Mouse (Mus musculus) C2C12 (cell line): ENCODE measurements around the gene Swsap1. TPM values are rescaled to one million over a fixed set of nuclear protein-coding genes. Genes with fewer than 3 reads are reported as not detected.
A peak's percentile ranks its signal among the peaks of the same experiment; 100 is the strongest.

Experiments used
- H3K27me3 ChIP-seq: one replicate; pipeline ENCODE4 v1.6.1; 2011; ENCODE audit not compliant: control insufficient read depth, insufficient read depth, insufficient read length
- H3K36me3 ChIP-seq: one replicate; pipeline ENCODE4 v1.6.1; 2011; ENCODE audit not compliant: control insufficient read depth, insufficient read depth
- H3K4me3 ChIP-seq: one replicate; pipeline ENCODE4 v1.5.1; 2011; ENCODE audit warnings: mild to moderate bottlenecking, control low read depth; ENCODE audit not compliant: poor library complexity, insufficient read depth, severe bottlenecking
- H3K79me2 ChIP-seq: one replicate; pipeline ENCODE4 v1.6.1; 2011; ENCODE audit not compliant: control insufficient read depth, insufficient read depth
- H3K79me3 ChIP-seq: one replicate; pipeline ENCODE4 v1.6.1; 2011; ENCODE audit warnings: low read depth, control low read depth
- H3ac ChIP-seq: one replicate; pipeline ENCODE3; 2011; ENCODE audit warnings: low read depth; ENCODE audit not compliant: control insufficient read depth, insufficient read length
- CEBPB ChIP-seq: IDR thresholded peaks from one replicate; pipeline ENCODE4 v1.6.1; 2011; ENCODE audit warnings: low read depth, mild to moderate bottlenecking, control low read depth, moderate library complexity
- CTCF ChIP-seq: IDR thresholded peaks from one replicate; pipeline ENCODE4 v1.5.1; 2011; ENCODE audit not compliant: control insufficient read depth, insufficient read depth, insufficient read length
- FOSL1 ChIP-seq: IDR thresholded peaks from one replicate; pipeline ENCODE4 v1.8.0; 2011; ENCODE audit warnings: mild to moderate bottlenecking, low read length; ENCODE audit not compliant: poor library complexity, insufficient read depth, severe bottlenecking
- MAX ChIP-seq: IDR thresholded peaks from one replicate; pipeline ENCODE4 v1.6.1; 2011; ENCODE audit warnings: mild to moderate bottlenecking, control low read depth
- MYOD1 ChIP-seq: IDR thresholded peaks from one replicate; pipeline ENCODE4 v1.6.1; 2011; ENCODE audit warnings: low read depth; ENCODE audit not compliant: control insufficient read depth, insufficient read length
- MYOG ChIP-seq: IDR thresholded peaks from one replicate; pipeline ENCODE4 v1.6.1; 2011; ENCODE audit not compliant: control insufficient read depth, insufficient read length; ENCODE audit errors: extremely low read depth
- USF1 ChIP-seq: IDR thresholded peaks from one replicate; pipeline ENCODE4 v1.6.1; 2011; ENCODE audit warnings: low read depth, mild to moderate bottlenecking, control low read depth, moderate library complexity
- polyA plus RNA-seq: library from polyadenylated mRNA; unstranded; fragments of >200 nt; fragmentation: generic; extraction: Trizol; gene quantifications from one replicate; pipeline ENCODE4 v1.2.1, GENCODE M21; 2012; ENCODE audit warnings: missing spikeins

The Swsap1 gene
- polyA plus RNA-seq, 1 experiment = 8.7 TPM

DNA sequence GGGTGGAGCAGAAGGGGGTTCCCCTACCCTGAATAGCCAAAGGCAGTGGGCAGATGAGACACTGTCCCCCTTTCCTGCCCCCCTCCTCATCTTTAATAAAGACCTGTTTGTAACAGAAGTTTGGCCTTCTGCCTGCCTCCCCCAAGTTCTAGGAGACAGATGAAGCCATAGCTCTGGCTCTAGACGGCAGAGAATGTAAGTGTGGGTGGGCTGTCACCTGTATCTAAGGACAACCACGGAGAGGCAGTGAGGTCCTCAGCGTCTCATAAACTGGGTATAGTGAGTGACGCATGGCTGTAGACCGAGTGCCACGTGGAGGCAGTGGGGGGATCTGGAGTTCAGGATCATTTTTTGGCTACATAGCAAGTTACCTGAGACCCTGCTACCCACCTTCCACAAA lies 6.8 kb upstream of the Swsap1 start:
- H3K36me3 ChIP-seq = no peaks in the 10 kb centered on the region
- H3ac ChIP-seq = no peak overlapping the region
- TF ChIP-seq CEBPB (no peak), USF1 (no peak), CTCF (no peak), MAX (no peak), FOSL1 (no peak), MYOG (no peak), MYOD1 (no peak)
- no peak overlapping the region for H3K4me3 ChIP-seq
- no peaks in the 10 kb centered on the region for H3K27me3 ChIP-seq
- H3K79me3 ChIP-seq = no peaks in the 10 kb centered on the region
- no peaks in the 10 kb centered on the region for H3K79me2 ChIP-seq

DNA sequence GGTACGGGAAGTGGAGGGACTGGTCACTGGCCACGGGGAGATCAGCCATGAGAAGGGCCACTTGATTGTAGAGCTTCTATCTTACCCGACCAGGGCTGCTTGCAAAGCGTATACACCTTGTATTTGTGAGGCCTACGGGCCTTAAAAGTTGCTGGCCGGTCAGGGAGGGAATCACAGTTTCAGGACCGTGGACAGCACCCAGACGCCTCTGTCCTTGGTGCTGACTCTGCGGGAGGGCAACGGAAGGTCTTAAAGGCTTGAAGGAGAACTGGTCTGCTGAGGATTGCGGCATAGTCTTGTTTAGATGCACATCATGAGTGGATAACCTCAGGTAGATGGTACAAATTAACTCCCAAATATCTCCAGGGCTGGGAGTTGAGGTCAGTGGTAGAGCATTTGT lies 5.2 kb upstream of the Swsap1 start:
- no peak overlapping the region for H3K4me3 ChIP-seq
- no peaks in the 10 kb centered on the region for H3K79me2 ChIP-seq
- H3ac ChIP-seq = no peak overlapping the region
- no peaks in the 10 kb centered on the region for H3K36me3 ChIP-seq
- no peaks in the 10 kb centered on the region for H3K79me3 ChIP-seq
- TF ChIP-seq MAX (peak; percentile 83), CEBPB (no peak)
- no peaks in the 10 kb centered on the region for H3K27me3 ChIP-seq

DNA sequence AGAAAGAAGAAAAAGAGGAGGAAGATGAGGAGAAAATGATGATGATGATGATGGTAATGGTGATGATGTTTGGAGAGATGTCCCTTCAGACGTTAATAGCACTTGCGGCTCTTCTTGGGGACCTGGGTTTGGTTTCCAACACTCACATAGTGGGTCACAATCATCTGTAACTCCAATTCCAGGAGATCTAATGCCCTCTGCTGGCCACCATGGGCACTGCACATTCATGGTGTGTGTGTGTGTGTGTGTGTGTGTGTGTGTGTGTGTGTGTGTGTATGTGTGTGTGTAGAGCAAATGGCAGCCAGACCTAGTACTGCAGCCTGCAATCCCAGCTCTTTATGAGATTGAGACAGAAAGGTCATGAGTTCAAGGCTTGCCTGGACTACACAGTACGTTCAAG lies 3.6 kb upstream of the Swsap1 start:
- no peaks in the 10 kb centered on the region for H3K27me3 ChIP-seq
- H3K36me3 ChIP-seq = no peaks in the 10 kb centered on the region
- no peak overlapping the region for H3ac ChIP-seq
- H3K79me3 ChIP-seq = no peaks in the 10 kb centered on the region
- no peaks in the 10 kb centered on the region for H3K79me2 ChIP-seq
- no peak overlapping the region for H3K4me3 ChIP-seq
- TF ChIP-seq MYOG (no peak), FOSL1 (no peak)

DNA sequence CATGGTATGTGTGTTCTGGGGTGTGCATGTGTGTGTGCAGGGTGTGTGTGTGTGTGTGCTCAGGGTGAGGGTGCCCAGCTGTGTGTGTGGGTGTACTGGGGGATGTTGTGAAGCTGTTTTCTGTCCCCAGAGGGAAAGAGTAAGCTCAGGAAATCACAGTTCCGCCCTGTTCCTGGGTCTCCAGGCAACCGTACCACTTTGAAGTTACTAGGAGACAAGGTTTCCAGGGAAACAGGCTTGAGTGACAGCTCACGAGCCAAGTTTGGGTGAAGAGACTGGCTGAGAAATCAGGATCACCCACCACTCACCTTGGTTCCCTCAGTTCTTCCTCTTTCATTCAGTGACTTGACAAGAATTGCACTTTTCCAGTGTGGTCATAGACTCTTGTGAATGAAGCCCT lies 2.0 kb upstream of the Swsap1 start:
- Histone ChIP-seq H3K79me2 (no peaks in the 10 kb centered on the region), H3K27me3 (no peaks in the 10 kb centered on the region), H3K79me3 (no peaks in the 10 kb centered on the region), H3ac (no peak overlapping the region), H3K36me3 (no peaks in the 10 kb centered on the region), H3K4me3 (no peak overlapping the region)
- TF ChIP-seq MYOG (no peak), FOSL1 (no peak), USF1 (no peak), CEBPB (no peak), MYOD1 (no peak), CTCF (no peak), MAX (no peak)

DNA sequence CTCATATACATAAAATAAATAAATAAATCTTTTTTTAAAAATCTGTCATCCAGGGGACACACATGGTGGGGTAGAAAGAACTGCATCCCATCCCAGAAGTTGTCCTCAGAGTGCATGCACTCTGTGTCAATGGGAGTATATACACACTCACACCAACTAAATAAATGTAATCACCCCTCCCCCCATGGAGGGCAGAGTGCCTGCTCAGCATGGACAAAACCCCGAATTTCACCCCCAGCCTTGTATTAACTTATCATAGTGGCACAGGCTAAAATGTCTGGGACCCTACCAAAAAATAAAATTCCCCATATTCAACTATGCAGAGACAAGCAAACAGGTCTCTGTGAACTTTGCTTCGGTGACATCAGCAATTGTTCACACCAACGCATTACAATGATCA lies 920 bp upstream of the Swsap1 start:
- H3ac ChIP-seq = no peak overlapping the region
- TF ChIP-seq FOSL1 (no peak), CTCF (no peak), MAX (no peak), USF1 (no peak)

DNA sequence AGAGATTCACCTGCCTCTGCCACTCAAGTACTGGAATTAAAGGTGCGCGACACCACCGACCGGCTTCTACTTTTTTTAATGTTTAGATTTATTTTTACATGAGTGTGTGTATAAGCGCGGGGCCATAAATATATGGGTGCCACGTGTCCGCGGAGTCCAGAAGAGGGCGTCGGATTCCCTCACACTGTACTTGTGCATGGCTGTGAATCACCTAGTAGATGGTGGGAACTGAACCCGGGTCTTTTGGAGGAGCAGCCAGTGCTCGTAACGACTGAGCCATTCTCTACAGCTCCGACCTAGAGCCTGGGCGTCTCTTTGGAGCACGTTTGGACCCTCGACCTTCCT lies 358 bp upstream of the Swsap1 start:
- no peaks in the 10 kb centered on the region for H3K79me3 ChIP-seq
- no peaks in the 10 kb centered on the region for H3K36me3 ChIP-seq
- TF ChIP-seq CEBPB (no peak), CTCF (peak; percentile 61), USF1 (peak; percentile 57), MAX (peak; percentile 89)
- H3K4me3 ChIP-seq = peak overlapping the region; percentile 44
- H3K27me3 ChIP-seq = no peaks in the 10 kb centered on the region
- H3ac ChIP-seq = peak overlapping the region; percentile 77
- no peaks in the 10 kb centered on the region for H3K79me2 ChIP-seq

More for the DNA sequence above, 920 bp upstream of the Swsap1 start:
- Histone ChIP-seq H3K4me3 (no peak overlapping the region), H3K27me3 (no peaks in the 10 kb centered on the region), H3K79me3 (no peaks in the 10 kb centered on the region), H3K36me3 (no peaks in the 10 kb centered on the region), H3K79me2 (no peaks in the 10 kb centered on the region)

DNA sequence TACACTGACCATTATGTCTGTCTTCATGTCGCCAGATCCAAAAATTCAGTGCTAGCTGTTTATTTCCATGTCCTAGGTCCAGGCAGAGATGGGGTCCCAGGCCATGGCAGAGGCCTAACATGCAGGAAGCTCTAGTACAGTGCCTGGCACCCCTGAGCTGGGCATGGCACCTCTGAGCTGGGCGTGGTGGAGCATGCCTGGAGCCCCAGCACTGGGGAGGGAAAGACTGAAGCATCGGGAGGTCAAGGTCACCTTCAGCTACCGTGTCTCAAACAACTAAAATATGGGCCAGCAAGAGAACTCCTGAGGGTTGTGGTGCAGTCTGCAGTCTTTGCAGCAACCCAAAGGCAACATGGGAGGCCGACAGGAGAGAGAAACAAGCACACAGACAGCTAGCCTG lies 2.8 kb downstream of the Swsap1 start:
- Histone ChIP-seq H3K4me3 (no peak overlapping the region), H3K36me3 (no peaks in the 10 kb centered on the region), H3K79me3 (no peaks in the 10 kb centered on the region), H3K79me2 (no peaks in the 10 kb centered on the region), H3ac (no peak overlapping the region), H3K27me3 (no peaks in the 10 kb centered on the region)
- TF ChIP-seq MYOD1 = no peak
- no peak for TF ChIP-seq CEBPB
- no peak for TF ChIP-seq MAX
- TF ChIP-seq MYOG = no peak
- TF ChIP-seq USF1 = no peak
- no peak for TF ChIP-seq CTCF
- no peak for TF ChIP-seq FOSL1
